Mouse (Mus musculus) embryonic facial prominence, embryonic 15.5 days (tissue): Measurements from ENCODE around the gene Gid8. TPM values are rescaled to one million over a fixed set of nuclear protein-coding genes. Genes with fewer than 3 reads are reported as not detected.

Experiments used
- ATAC-seq: fragments of 200-750 bp; cut with Nextera tagmentation; 2 replicates; pipeline ENCODE4 v1.8.0; 2017; ENCODE audit warnings: low read depth, moderate TSS enrichment; ENCODE audit not compliant: insufficient number of reproducible peaks, low FRiP score, low TSS enrichment
- H3K27ac ChIP-seq: fragments of 300-500 bp; sonication (generic); replicated peaks from 2 replicates; pipeline ENCODE4 v1.5.1; 2015; ENCODE audit warnings: mild to moderate bottlenecking, inconsistent platforms
- H3K27me3 ChIP-seq: fragments of 300-500 bp; sonication (generic); 2 replicates; pipeline ENCODE4 v1.6.1; 2015; ENCODE audit warnings: inconsistent platforms
- H3K36me3 ChIP-seq: fragments of 300-500 bp; sonication (generic); 2 replicates; pipeline ENCODE4 v1.6.1; 2015; ENCODE audit warnings: mild to moderate bottlenecking, inconsistent platforms
- H3K4me1 ChIP-seq: fragments of 300-500 bp; sonication (generic); 2 replicates; pipeline ENCODE4 v1.6.1; 2015; ENCODE audit warnings: inconsistent platforms
- H3K4me2 ChIP-seq: fragments of 300-500 bp; sonication (generic); replicated peaks from 2 replicates; pipeline ENCODE4 v1.6.1; 2015; ENCODE audit warnings: mild to moderate bottlenecking, inconsistent platforms
- H3K4me3 ChIP-seq: fragments of 300-500 bp; sonication (generic); replicated peaks from 2 replicates; pipeline ENCODE4 v1.5.1; 2015; ENCODE audit warnings: mild to moderate bottlenecking, inconsistent platforms
- H3K9ac ChIP-seq: fragments of 300-500 bp; sonication (generic); 2 replicates; pipeline ENCODE4 v1.6.1; 2015; ENCODE audit warnings: inconsistent platforms
- H3K9me3 ChIP-seq: fragments of 300-500 bp; sonication (generic); replicated peaks from 2 replicates; pipeline ENCODE4 v1.6.1; 2016; ENCODE audit warnings: inconsistent platforms
- WGBS: fragments of 180-500 bp; shearing (Covaris S2); methylation state at CpG from one replicate; pipeline ENCODE4 v1.1.7; 2015; 5-methylcytosine and 5-hydroxymethylcytosine counted together
- polyA plus RNA-seq: library from polyadenylated mRNA; unstranded; fragments of >200 nt; fragmentation: Nextera tagmentation; extraction: Ambion mirVana; gene quantifications from 2 replicates; pipeline ENCODE4 v1.2.1, GENCODE M21; 2015

Gid8 gene
- polyA plus RNA-seq, 1 experiment from 2014 or later = 70.4 TPM

DNA sequence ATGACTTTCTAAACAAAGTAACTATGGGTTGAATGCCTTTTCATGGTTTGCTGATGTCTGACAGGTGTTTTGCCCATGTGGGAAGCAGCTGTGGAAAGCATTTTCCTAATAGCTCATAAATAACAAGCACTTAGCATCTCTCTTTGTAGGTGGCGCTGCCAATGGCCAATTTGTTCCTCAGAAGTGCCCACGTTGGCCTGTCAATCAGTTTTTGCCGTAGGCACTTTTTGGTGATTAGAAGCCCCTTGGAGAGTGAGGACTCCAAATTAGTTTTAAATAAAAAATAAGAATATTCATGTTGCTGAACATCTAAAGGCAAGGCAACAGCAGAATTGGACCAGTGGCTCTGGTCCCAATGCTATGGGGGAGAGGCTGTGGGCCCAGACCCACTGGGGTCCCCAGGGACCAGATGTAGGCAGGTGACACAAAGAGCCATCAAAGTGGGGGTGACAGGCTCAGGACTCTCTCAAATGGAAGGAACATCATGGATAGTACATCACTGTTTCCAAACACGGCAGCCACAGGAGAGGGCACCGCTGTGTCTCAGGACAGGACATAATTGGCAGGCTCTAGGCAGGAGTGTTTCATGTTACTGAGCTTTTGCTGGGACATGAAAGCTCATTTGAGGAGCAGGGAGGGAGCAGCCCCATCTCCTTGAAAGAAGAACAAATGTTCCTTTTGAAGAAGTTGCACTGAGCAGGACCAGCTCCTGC lies 45.2 kb downstream of the Gid8 start:
- Histone ChIP-seq H3K4me1 (no peaks in the 10 kb centered on the region), H3K27me3 (peaks cover 18% of the 10 kb centered on the region; the same call in 1 of the 2 replicates), H3K27ac (no peak overlapping the region), H3K4me2 (no peak overlapping the region), H3K36me3 (no peaks in the 10 kb centered on the region), H3K4me3 (no peak overlapping the region), H3K9ac (no peak overlapping the region), H3K9me3 (no peaks in the 10 kb centered on the region)
- ATAC-seq = no peak
- WGBS = 63% methylated on average over 5 of the region's 5 CpGs

DNA sequence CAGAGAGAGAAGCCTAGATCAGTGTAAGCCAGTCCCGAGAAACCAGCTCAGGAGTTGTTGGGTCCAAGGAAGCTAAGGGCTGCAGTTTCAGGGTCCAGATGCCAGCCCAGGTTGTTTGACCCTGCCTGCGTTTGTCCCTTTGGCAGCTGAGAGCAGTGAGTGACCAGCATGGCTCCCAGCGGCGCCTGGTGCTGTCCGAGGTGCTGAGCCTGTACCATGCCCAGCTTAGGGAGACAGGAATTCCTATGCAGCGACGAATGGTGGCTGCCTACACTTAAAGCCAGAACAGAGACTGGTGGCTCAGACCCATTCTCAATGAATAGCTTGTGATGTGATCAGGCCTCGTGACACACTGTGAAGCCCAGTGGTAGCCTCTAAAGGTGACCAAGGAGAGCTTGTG lies 46.0 kb downstream of the Gid8 start:
- Histone ChIP-seq H3K9ac (no peak overlapping the region), H3K36me3 (no peaks in the 10 kb centered on the region), H3K4me3 (no peak overlapping the region), H3K27me3 (peaks cover 18% of the 10 kb centered on the region; the same call in 1 of the 2 replicates), H3K9me3 (no peaks in the 10 kb centered on the region), H3K4me2 (no peak overlapping the region), H3K4me1 (no peaks in the 10 kb centered on the region), H3K27ac (no peak overlapping the region)
- no peak for ATAC-seq
- 2% methylated on average over 8 of the region's 8 CpGs for WGBS

DNA sequence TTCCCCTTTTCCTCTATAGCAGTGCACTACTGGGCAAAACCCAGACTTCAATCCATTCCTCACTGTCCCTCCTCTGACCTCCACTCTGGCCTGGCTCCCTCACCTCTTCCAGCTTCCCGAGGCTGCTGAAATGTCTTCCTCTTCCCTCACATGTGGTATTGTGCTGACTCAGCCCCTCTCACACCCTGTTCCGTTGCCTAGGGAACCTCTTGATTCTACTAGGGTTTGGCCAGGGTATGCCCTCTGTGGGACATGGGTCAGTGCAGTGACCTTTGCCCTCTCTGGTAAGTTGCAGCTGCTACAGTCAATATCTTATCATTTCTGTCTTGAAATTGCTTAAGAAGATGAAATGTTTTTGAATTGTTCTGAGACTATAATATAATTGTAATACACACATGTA lies 46.9 kb downstream of the Gid8 start:
- 19% methylated on average over 2 of the region's 2 CpGs for WGBS
- no peak for ATAC-seq
- Histone ChIP-seq H3K4me2 (no peak overlapping the region), H3K4me3 (no peak overlapping the region), H3K9me3 (no peaks in the 10 kb centered on the region), H3K36me3 (no peaks in the 10 kb centered on the region), H3K4me1 (no peaks in the 10 kb centered on the region), H3K9ac (no peak overlapping the region), H3K27me3 (peaks cover 18% of the 10 kb centered on the region; the same call in 1 of the 2 replicates), H3K27ac (no peak overlapping the region)

DNA sequence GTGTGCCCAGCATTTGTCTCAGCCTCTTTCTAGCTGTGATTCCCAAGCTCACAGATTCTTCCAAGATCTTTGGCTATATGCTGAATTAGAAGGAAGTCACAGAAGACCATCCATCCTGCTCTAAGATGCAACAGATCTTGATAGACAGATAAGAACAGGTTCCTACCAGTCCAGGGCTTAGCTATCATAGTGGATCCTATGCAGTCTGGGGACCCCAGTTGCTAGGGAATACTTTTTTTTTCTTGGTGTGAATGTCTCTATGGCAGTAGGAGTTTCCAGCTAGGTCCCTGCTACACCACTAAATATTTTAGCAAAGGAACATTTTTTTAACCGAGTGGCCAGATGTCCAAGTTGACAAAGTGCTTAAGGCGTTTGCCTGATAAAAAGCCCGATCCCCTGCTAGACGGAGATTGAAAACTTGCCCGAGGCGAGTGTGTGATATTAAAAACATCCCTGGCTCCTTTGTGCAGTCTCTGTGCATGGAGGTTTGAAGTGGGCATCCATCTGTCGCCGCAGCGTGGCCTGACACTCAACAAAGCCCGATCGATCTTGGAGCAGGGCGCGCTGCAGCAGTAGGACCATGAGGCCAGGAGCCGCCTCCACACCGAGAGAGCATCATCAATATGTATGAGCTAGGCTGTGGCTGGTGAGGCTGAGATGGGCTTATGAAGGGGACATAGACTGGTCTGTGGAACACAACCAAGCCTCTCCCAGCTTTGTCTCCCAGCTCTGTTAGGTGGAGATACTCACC lies 48.8 kb downstream of the Gid8 start:
- Histone ChIP-seq H3K36me3 (no peaks in the 10 kb centered on the region), H3K4me3 (no peak overlapping the region), H3K4me1 (no peaks in the 10 kb centered on the region), H3K27ac (no peak overlapping the region), H3K27me3 (peaks cover 11% of the 10 kb centered on the region; the same call in 1 of the 2 replicates), H3K4me2 (no peak overlapping the region), H3K9ac (no peak overlapping the region), H3K9me3 (no peaks in the 10 kb centered on the region)
- no peak for ATAC-seq
- 44% methylated on average over 15 of the region's 15 CpGs for WGBS

DNA sequence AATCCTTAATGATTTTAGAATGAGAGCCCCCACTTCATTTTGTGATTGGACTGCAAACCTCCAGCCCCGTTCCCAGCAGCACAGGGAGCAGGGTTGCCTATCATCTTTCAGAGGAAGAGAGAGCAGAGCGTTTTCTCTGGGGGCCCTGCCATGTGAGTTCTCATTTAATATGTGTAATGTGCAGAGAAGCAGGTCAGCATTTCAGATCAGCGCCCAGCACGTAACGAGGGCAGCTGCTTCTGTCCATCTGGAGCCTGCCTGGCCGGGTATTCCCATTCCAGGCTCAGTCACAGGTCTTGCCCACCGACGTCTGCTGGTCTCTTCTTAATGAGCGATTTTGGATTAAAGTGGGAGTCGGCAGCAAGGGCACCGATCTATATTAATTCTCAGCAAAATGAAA lies 55.1 kb downstream of the Gid8 start:
- Histone ChIP-seq H3K36me3 (no peaks in the 10 kb centered on the region), H3K4me2 (no peak overlapping the region), H3K9ac (no peak overlapping the region), H3K27ac (no peak overlapping the region), H3K4me3 (no peak overlapping the region), H3K4me1 (no peaks in the 10 kb centered on the region), H3K9me3 (no peaks in the 10 kb centered on the region), H3K27me3 (0 out of 2 replicates have a peak, but pooled peaks cover 4% of the 10 kb centered on the region)
- ATAC-seq = no peak
- WGBS = 66% methylated on average over 11 of the region's 11 CpGs

DNA sequence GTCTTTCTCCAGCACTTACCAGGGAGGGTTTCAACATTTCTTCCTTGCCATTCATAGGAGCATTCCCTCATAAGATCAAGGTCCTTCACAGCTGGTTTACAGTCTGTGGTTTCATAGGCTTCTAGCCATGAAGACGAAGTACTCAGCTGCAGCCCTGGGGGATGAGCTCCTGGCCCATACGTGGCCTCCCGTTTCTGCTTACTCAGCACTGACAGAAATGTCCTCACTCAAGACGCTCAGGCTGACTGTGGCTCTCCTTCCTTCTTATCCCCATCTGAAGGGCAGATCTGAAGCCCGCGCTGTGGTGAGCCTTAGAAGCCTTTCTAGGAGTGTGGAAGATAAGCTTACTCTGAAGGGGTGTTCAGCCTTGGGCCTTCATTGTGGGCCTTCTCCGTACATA lies 55.8 kb downstream of the Gid8 start:
- no peaks in the 10 kb centered on the region for H3K36me3 ChIP-seq
- no peak overlapping the region for H3K4me2 ChIP-seq
- peaks cover 11% of the 10 kb centered on the region; the same call in 1 of the 2 replicates for H3K27me3 ChIP-seq
- H3K27ac ChIP-seq = no peak overlapping the region
- no peaks in the 10 kb centered on the region for H3K4me1 ChIP-seq
- WGBS = 55% methylated on average over 7 of the region's 7 CpGs
- no peak overlapping the region for H3K9ac ChIP-seq
- no peak overlapping the region for H3K4me3 ChIP-seq
- ATAC-seq = no peak
- no peaks in the 10 kb centered on the region for H3K9me3 ChIP-seq

Other genes starting within 250 kb of the Gid8 start
- 0.32 and 0.45 TPM in 2 replicates for gene Ntsr1, start 210.1 kb upstream of the Gid8 start, polyA plus RNA-seq
- gene Mrgbp, start 128.8 kb upstream of the Gid8 start, polyA plus RNA-seq = 28.5 and 29.6 TPM in 2 replicates
- 62.1 and 62.9 TPM in 2 replicates for gene Ogfr, start 120.9 kb upstream of the Gid8 start, polyA plus RNA-seq
- gene Col9a3, start 112.3 kb upstream of the Gid8 start, polyA plus RNA-seq = 137 and 216 TPM in 2 replicates
- 0.24 and 0.42 TPM in 2 replicates for gene Tcfl5, start 67.4 kb upstream of the Gid8 start, polyA plus RNA-seq
- 28.1 and 28.6 TPM in 2 replicates for gene Dido1, start 118 bp upstream of the Gid8 start, polyA plus RNA-seq
- 3.3 and 3.7 TPM in 2 replicates for gene Slc17a9, start 15.1 kb downstream of the Gid8 start, polyA plus RNA-seq
- gene Bhlhe23, start 66.8 kb downstream of the Gid8 start, polyA plus RNA-seq = 0.13 TPM in 1 of 2 replicates, not detected in the other
- 57.9 and 59.7 TPM in 2 replicates for gene Ythdf1, start 210.8 kb downstream of the Gid8 start, polyA plus RNA-seq
- not detected in 2 replicates for gene Birc7, start 218.9 kb downstream of the Gid8 start, polyA plus RNA-seq
- gene Nkain4, start 244.6 kb downstream of the Gid8 start, polyA plus RNA-seq = 12.9 and 17.6 TPM in 2 replicates